Mouse (Mus musculus) ES-Bruce4 (cell line): Measurements from ENCODE around the gene Ptpro.

Experiments used
- CTCF ChIP-seq: IDR thresholded peaks from one replicate; pipeline ENCODE4 v1.8.1; 2011; ENCODE audit warnings: low read depth, low read length
- POLR2A ChIP-seq: IDR thresholded peaks from one replicate; pipeline ENCODE4 v1.8.1; 2011; ENCODE audit warnings: low read length; ENCODE audit not compliant: insufficient read depth

GRCm38 (mm10) chr6:137261033-137261432 is 8.9 kb downstream of the Ptpro start:
- TF ChIP-seq CTCF: peak; percentile 0
- TF ChIP-seq POLR2A: no peak
